Mouse (Mus musculus): ENCODE measurements around the gene Gm45015.

DNA sequence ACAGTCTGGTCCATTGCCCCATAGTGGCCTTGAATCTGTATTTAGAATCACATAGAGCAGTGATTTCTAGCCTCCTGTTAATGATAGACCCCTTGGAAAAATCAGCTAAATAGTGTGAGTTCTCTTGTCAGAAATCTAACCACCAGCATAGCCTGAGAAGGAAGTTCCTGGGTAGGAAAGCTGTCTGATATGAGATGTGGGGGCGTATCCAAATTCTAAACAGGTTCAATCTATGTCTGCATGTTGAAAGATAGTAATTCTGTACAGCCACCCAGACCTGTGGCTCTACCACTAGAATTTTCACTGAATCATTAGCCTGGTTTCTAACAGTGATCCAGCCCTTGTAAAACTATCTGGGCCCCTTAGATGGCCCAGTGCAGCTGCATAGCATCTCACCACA is 7.2 kb upstream of the Gm45015 start:
- TF ChIP-seq CTCF (conservative IDR thresholded peaks at IDR 0.05; ENCODE audit: low read length) (no peak), POU5F1 (IDR thresholded peaks at IDR 0.05; ENCODE audit: borderline replicate concordance, low read length) (no peak)
